Mouse (Mus musculus) frontal cortex, postnatal 10 days (tissue): ENCODE measurements around the gene Bcl2l10.

Experiments
- DNase-seq, 2 experiments: peaks; one replicate each; pipeline ENCODE4 v3.0.0; 2022; ENCODE audit warnings: low spot score in 2 of 2, mixed read lengths in 1 of 2

Gene Bcl2l10

GRCm38 (mm10) chr9:75400639-75401038 lies 53.1 kb downstream of the Bcl2l10 start:
- DNase-seq: no peak
